Mouse (Mus musculus) liver, postnatal 0 days (tissue): ENCODE measurements at regions not wholly inside any gene's neighbourhood (a gene's known extent, or its start where the extent isn't known, plus 50 kb on each side); places are given as distances from the start of the nearest gene placed in this dataset.

ENCODE experiments used
- ATAC-seq: fragments of 200-750 bp; cut with Nextera tagmentation; 2 replicates; pipeline ENCODE4 v1.8.0; 2017; ENCODE audit warnings: mild to moderate bottlenecking, moderate library complexity
- DNase-seq: peaks from one replicate; pipeline ENCODE4 v3.0.0-alpha.2; 2016
- H3K27ac ChIP-seq: fragments of 300-500 bp; sonication (generic); 2 replicates; pipeline ENCODE4 v1.5.1; 2014; ENCODE audit warnings: antibody characterized with exemption, moderate library complexity, mild to moderate bottlenecking, low read depth
- H3K27me3 ChIP-seq: fragments of 300-500 bp; sonication (generic); 2 replicates; pipeline ENCODE4 v1.6.1; 2014; ENCODE audit warnings: low read length, control low read depth, mixed read lengths; ENCODE audit not compliant: insufficient read depth
- H3K36me3 ChIP-seq: fragments of 300-500 bp; sonication (generic); replicated peaks from 2 replicates; pipeline ENCODE4 v1.6.1; 2014; ENCODE audit warnings: mild to moderate bottlenecking, control low read depth, low read length, moderate library complexity, mixed read lengths; ENCODE audit not compliant: insufficient read depth
- H3K4me1 ChIP-seq: fragments of 300-500 bp; sonication (generic); 2 replicates; pipeline ENCODE4 v1.6.1; 2014; ENCODE audit warnings: antibody characterized with exemption, mild to moderate bottlenecking, control low read depth; ENCODE audit not compliant: insufficient read depth
- H3K4me2 ChIP-seq: fragments of 300-500 bp; sonication (generic); 2 replicates; pipeline ENCODE4 v1.6.1; 2014; ENCODE audit warnings: low read depth, mild to moderate bottlenecking, low read length, moderate library complexity, mixed read lengths
- H3K4me3 ChIP-seq: fragments of 300-500 bp; sonication (generic); 2 replicates; pipeline ENCODE4 v1.5.1; 2014; ENCODE audit warnings: low read depth, low read length
- H3K9ac ChIP-seq: fragments of 300-500 bp; sonication (generic); replicated peaks from 2 replicates; pipeline ENCODE4 v1.6.1; 2014; ENCODE audit warnings: mild to moderate bottlenecking, moderate library complexity
- H3K9me3 ChIP-seq: fragments of 300-500 bp; sonication (generic); 2 replicates; pipeline ENCODE4 v1.6.1; 2016; ENCODE audit warnings: mild to moderate bottlenecking, control low read depth, low read length, mixed read lengths
- CTCF ChIP-seq: sonication (generic); IDR thresholded peaks from 2 replicates; pipeline ENCODE4 v1.5.1; 2016; ENCODE audit warnings: antibody characterized with exemption, low read depth
- EP300 ChIP-seq: IDR thresholded peaks from 2 replicates; pipeline ENCODE4 v1.6.1; 2016; ENCODE audit warnings: antibody characterized with exemption, low read depth, mild to moderate bottlenecking
- WGBS: fragments of 180-500 bp; shearing (Covaris S2); extraction: QIAGEN DNeasy Blood & Tissue Kit; methylation state at CpG from one replicate; pipeline ENCODE4 v1.1.7; 2014; ENCODE audit not compliant: insufficient replicate concordance; 5-methylcytosine and 5-hydroxymethylcytosine counted together

GRCm38 (mm10) chr16:52744720-52745119, 290.8 kb upstream of the Alcam start:
- WGBS = 75% methylated on average over 5 of the region's 5 CpGs
- Histone ChIP-seq H3K9me3 (no peaks in the 10 kb centered on the region), H3K9ac (no peak overlapping the region), H3K4me1 (no peaks in the 10 kb centered on the region), H3K36me3 (no peaks in the 10 kb centered on the region), H3K27me3 (no peaks in the 10 kb centered on the region), H3K27ac (no peak overlapping the region), H3K4me2 (no peak overlapping the region), H3K4me3 (no peak overlapping the region)
- no peak for TF ChIP-seq CTCF
- TF ChIP-seq EP300 = no peak
- no peak for DNase-seq
- no peak for ATAC-seq

GRCm38 (mm10) chr16:52742166-52742565, 288.3 kb upstream of the Alcam start:
- Histone ChIP-seq H3K9me3 (no peaks in the 10 kb centered on the region), H3K27ac (no peak overlapping the region), H3K9ac (no peak overlapping the region), H3K4me1 (no peaks in the 10 kb centered on the region), H3K4me2 (no peak overlapping the region), H3K36me3 (no peaks in the 10 kb centered on the region), H3K27me3 (no peaks in the 10 kb centered on the region), H3K4me3 (no peak overlapping the region)
- no peak for DNase-seq
- ATAC-seq = no peak
- TF ChIP-seq CTCF (no peak), EP300 (no peak)
- 66% methylated on average over 3 of the region's 3 CpGs for WGBS

- Histone ChIP-seq H3K4me2 (no peak overlapping the region), H3K9me3 (no peaks in the 10 kb centered on the region), H3K4me1 (no peaks in the 10 kb centered on the region), H3K27me3 (no peaks in the 10 kb centered on the region), H3K27ac (no peak overlapping the region), H3K36me3 (no peaks in the 10 kb centered on the region), H3K4me3 (no peak overlapping the region), H3K9ac (no peak overlapping the region)
- no peak for TF ChIP-seq CTCF
- no peak for TF ChIP-seq EP300
- no peak for ATAC-seq
- no peak for DNase-seq
- 73% methylated on average over 3 of the region's 3 CpGs for WGBS
Measured at GRCm38 (mm10) chr16:52726120-52726844, 272.4 kb upstream of the Alcam start.

- no peak for DNase-seq
- H3K27me3 ChIP-seq = no peaks in the 10 kb centered on the region
- no peak for TF ChIP-seq CTCF
- no peak for TF ChIP-seq EP300
- H3K27ac ChIP-seq = no peak overlapping the region
- no peak overlapping the region for H3K9ac ChIP-seq
- no peaks in the 10 kb centered on the region for H3K9me3 ChIP-seq
- no peaks in the 10 kb centered on the region for H3K4me1 ChIP-seq
- WGBS = 76% methylated on average over 1 of the region's 1 CpGs
- H3K4me3 ChIP-seq = no peak overlapping the region
- ATAC-seq = no peak
- no peak overlapping the region for H3K4me2 ChIP-seq
- no peaks in the 10 kb centered on the region for H3K36me3 ChIP-seq
Measured at GRCm38 (mm10) chr16:52718231-52718932, 264.5 kb upstream of the Alcam start.

- no peak for ATAC-seq
- H3K27ac ChIP-seq = no peak overlapping the region
- WGBS = 70% methylated on average over 1 of the region's 1 CpGs
- no peaks in the 10 kb centered on the region for H3K27me3 ChIP-seq
- TF ChIP-seq EP300 (no peak), CTCF (no peak)
- no peaks in the 10 kb centered on the region for H3K9me3 ChIP-seq
- DNase-seq = no peak
- H3K4me1 ChIP-seq = no peaks in the 10 kb centered on the region
- H3K9ac ChIP-seq = no peak overlapping the region
- H3K36me3 ChIP-seq = no peaks in the 10 kb centered on the region
- no peak overlapping the region for H3K4me3 ChIP-seq
- H3K4me2 ChIP-seq = no peak overlapping the region
Measured at GRCm38 (mm10) chr16:52690272-52690671, 236.4 kb upstream of the Alcam start.

DNA sequence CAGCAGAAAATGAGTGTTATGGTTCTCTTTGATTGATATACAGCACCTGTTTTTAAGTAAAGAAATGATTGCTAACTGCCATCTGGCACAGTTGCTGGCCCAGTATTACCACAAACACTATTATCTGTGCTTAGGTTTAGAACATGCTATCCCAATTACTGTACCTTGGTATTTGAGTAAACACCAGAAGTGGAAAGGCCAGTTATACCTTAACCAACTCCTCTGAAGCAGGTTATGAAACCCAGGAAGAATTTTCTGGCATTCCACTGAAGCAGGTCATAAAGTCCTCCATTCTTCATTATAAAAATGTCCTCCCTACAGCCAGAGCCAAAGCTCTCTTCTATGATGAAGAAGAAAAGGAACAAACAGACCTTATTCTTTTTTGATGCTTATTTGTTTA, 201.0 kb upstream of the Alcam start:
- Histone ChIP-seq H3K4me2 (no peak overlapping the region), H3K4me3 (no peak overlapping the region), H3K9ac (no peak overlapping the region), H3K9me3 (no peaks in the 10 kb centered on the region), H3K27me3 (no peaks in the 10 kb centered on the region), H3K36me3 (no peaks in the 10 kb centered on the region), H3K27ac (no peak overlapping the region), H3K4me1 (no peaks in the 10 kb centered on the region)
- no peak for ATAC-seq
- DNase-seq = no peak
- TF ChIP-seq CTCF (no peak), EP300 (no peak)
